19 mouse cellular contexts compared by ENCODE assay signal in genomic region chr16:13772051-13772450, GRCm38 (mm10). TPM values are rescaled to one million over a fixed set of nuclear protein-coding genes. Genes with fewer than 3 reads are reported as not detected.
A peak's percentile ranks its signal among the peaks of the same experiment; 100 is the strongest.
DNase-seq lines count a peak whose midpoint lies in the region; TF ChIP-seq lines count a peak whose summit lies in the region.
"Not testable (repeated sequence)": the region's sequence is repeated elsewhere in the genome, so short reads cannot be mapped to it uniquely, and the experiment has no call there.
"Had no signal": no experiment of that assay in that cellular context is flagged by ENCODE, and none has a peak within 500 bp of the region (broad histone marks: within the 10 kb centered on the region; RNA-seq: fewer than 3 reads in every experiment).

No protein-coding gene starts in this region.

- in situ Hi-C loops in ES-E14 (cut with MboI; ENCODE audit: low sequenced_read_pairs in 2 of 2, unreplicated experiment in 2 of 2): not testable (repeated sequence)

- not testable (repeated sequence) for H3K27me3 ChIP-seq in myocyte (ENCODE audit: control insufficient read depth, insufficient read depth, insufficient read length)

- not testable (repeated sequence) for H3K36me3 ChIP-seq in ES-E14 (ENCODE audit: control insufficient read depth, insufficient read depth, low read length, poor library complexity, severe bottlenecking); myocyte (ENCODE audit: control insufficient read depth, insufficient read depth)

- H3K79me2 ChIP-seq in myocyte (ENCODE audit: control insufficient read depth, insufficient read depth): not testable (repeated sequence)

- not testable (repeated sequence) for H3K4me3 ChIP-seq in ES-E14 (ENCODE audit: insufficient read depth in 1 of 2, low read depth in 1 of 2, low read length in 2 of 2, poor library complexity in 1 of 2, severe bottlenecking in 1 of 2); myocyte

- H3ac ChIP-seq in myocyte (ENCODE audit: control insufficient read depth, insufficient read length): not testable (repeated sequence)

- H3K4me2 ChIP-seq in myocyte (ENCODE audit: low read depth): not testable (repeated sequence)

- not testable (repeated sequence) for H3K4me1 ChIP-seq in ES-E14 (ENCODE audit: control insufficient read depth in 2 of 2, insufficient read depth in 2 of 2, low read length in 2 of 2, poor library complexity in 1 of 2)

- H3K9me3 ChIP-seq in ES-E14 (ENCODE audit: control insufficient read depth, insufficient read depth, low read depth, low read length): not testable (repeated sequence)

- DNase-seq in 3134 (ENCODE audit: extremely low read depth, insufficient read length, low spot score): peak; percentile 72
- DNase-seq in 416B (ENCODE audit: low read depth): peak; percentile 49
- not testable (repeated sequence) for DNase-seq in ES-E14 (ENCODE audit: low read depth, low spot score)
- DNase-seq in R1 (ENCODE audit: low read depth, low spot score): peak; percentile 36

- H3K27ac ChIP-seq in ES-E14 (ENCODE audit: insufficient read depth, low read depth, low read length, poor library complexity, severe bottlenecking): peak overlapping the region; percentile 55; the same call in 1 of the 2 replicates

- not testable (repeated sequence) for TF ChIP-seq POLR2A in myocyte (IDR thresholded peaks at IDR 0.05; ENCODE audit: insufficient read length, low read depth)

- not testable (repeated sequence) for H3K9ac ChIP-seq in ES-E14 (ENCODE audit: insufficient read depth, low read depth, low read length, poor library complexity, severe bottlenecking)

TF ChIP-seq in myocyte, 11 proteins besides CTCF, POLR2A, EP300 and RAD21:
- 0 out of 2 replicates have a peak, but pooled peaks have one; percentile 43 for TF ChIP-seq CEBPB (IDR thresholded peaks at IDR 0.05; ENCODE audit: insufficient read depth, poor library complexity, severe bottlenecking)
TF ChIP-seq in myocyte: peak in this region for 1; not testable (repeated sequence) for 10.

RNA-seq across cellular contexts. Expression of gene Rrn3, which starts 8.5 kb away (rescaled TPM):
- total RNA-seq in ES-E14 (2012; rRNA removed): 125 and 147 TPM in 2 replicates
- polyA plus RNA-seq in myocyte (2012; fragmentation: generic; extraction: Trizol): 40.6 TPM

RNA-seq across cellular contexts. Expression of gene Pla2g10, which starts 41.3 kb away (rescaled TPM):
- 38.9 and 43.6 TPM in 2 replicates for total RNA-seq in ES-E14 (2012; rRNA removed)
- polyA plus RNA-seq in myocyte (2012; fragmentation: generic; extraction: Trizol): not detected
- total RNA-seq: adrenal gland, adult 18-20 months; adrenal gland, adult 8-10 months; adrenal gland, postnatal 14 days; adrenal gland, postnatal 36 days; forebrain, postnatal 0 days; MEL had no signal
- polyA plus RNA-seq: activated CD4-positive, CD25-positive, alpha-beta regulatory T cell, adult 4 months; C2C12; cerebellum, adult 2 months; cortical plate, adult 2 months; embryonic facial prominence, embryonic 12.5 days; forebrain, embryonic 11.5 days; forebrain, embryonic 15.5 days; Patski had no signal

RNA-seq across cellular contexts. Expression of gene Ntan1, which starts 46.6 kb away (rescaled TPM):
- 48.2 and 54.2 TPM in 2 replicates for total RNA-seq in ES-E14 (2012; rRNA removed)
- polyA plus RNA-seq in myocyte (2012; fragmentation: generic; extraction: Trizol): 28.8 TPM
